Mouse (Mus musculus) left cerebral cortex, adult 18-20 months (tissue): ENCODE data around the gene Lmo3. TPM values are rescaled to one million over a fixed set of nuclear protein-coding genes. Genes with fewer than 3 reads are reported as not detected.

Source experiments
- DNase-seq, 2 experiments: peaks; one replicate each; pipeline ENCODE4 v3.0.0; 2021 to 2022; ENCODE audit warnings: low spot score in 2 of 2, mixed read lengths in 1 of 2
- total RNA-seq, 2 experiments: library from RNA; stranded (reverse); gene quantifications; 2 replicates each; pipeline ENCODE4 v1.2.3; 2021

Gene Lmo3
- total RNA-seq, 2 experiments from 2014 or later: 150 to 157 TPM

- no peak for DNase-seq
Measured at GRCm38 (mm10) chr6:138424514-138425225, 157.1 kb downstream of the Lmo3 start.

GRCm38 (mm10) chr6:138422671-138423321 lies 159.0 kb downstream of the Lmo3 start:
- DNase-seq: peak in 1 of 2 experiments; percentile 60

GRCm38 (mm10) chr6:138421931-138422531 lies 159.7 kb downstream of the Lmo3 start:
- DNase-seq: peak in 1 of 2 experiments; percentile 43

- peak in 1 of 2 experiments; percentile 45 for DNase-seq
Measured at GRCm38 (mm10) chr6:138421191-138421613, 160.6 kb downstream of the Lmo3 start.

- DNase-seq: peak in 1 of 2 experiments; percentile 42
Measured at GRCm38 (mm10) chr6:138420536-138420891, 161.3 kb downstream of the Lmo3 start.

GRCm38 (mm10) chr6:138419871-138420535 lies 161.8 kb downstream of the Lmo3 start:
- DNase-seq: no peak

GRCm38 (mm10) chr6:138412075-138412474 lies 169.7 kb downstream of the Lmo3 start:
- no peak for DNase-seq

- no peak for DNase-seq
Measured at GRCm38 (mm10) chr6:138402031-138402430, 179.7 kb downstream of the Lmo3 start.

GRCm38 (mm10) chr6:138398836-138399235 lies 182.9 kb downstream of the Lmo3 start:
- no peak for DNase-seq

GRCm38 (mm10) chr6:138391085-138391484 lies 190.7 kb downstream of the Lmo3 start:
- no peak for DNase-seq

- no peak for DNase-seq
Measured at GRCm38 (mm10) chr6:138388168-138388936, 193.4 kb downstream of the Lmo3 start.

- DNase-seq: no peak
Measured at GRCm38 (mm10) chr6:138383208-138383607, 198.6 kb downstream of the Lmo3 start.

GRCm38 (mm10) chr6:138371176-138371575 lies 210.6 kb downstream of the Lmo3 start:
- DNase-seq: no peak

- DNase-seq: no peak
Measured at GRCm38 (mm10) chr6:138364111-138364510, 217.7 kb downstream of the Lmo3 start.

- DNase-seq: peak; percentile 4 to 13
Measured at GRCm38 (mm10) chr6:138350587-138351345, 231.0 kb downstream of the Lmo3 start.

- no peak for DNase-seq
Measured at GRCm38 (mm10) chr6:138346558-138346957, 235.2 kb downstream of the Lmo3 start.

- peak; percentile 4 to 18 for DNase-seq
Measured at GRCm38 (mm10) chr6:138335858-138336257, 245.9 kb downstream of the Lmo3 start.

GRCm38 (mm10) chr6:138333991-138334390 lies 247.8 kb downstream of the Lmo3 start:
- no peak for DNase-seq

- no peak for DNase-seq
Measured at GRCm38 (mm10) chr6:138325744-138326400, 255.9 kb downstream of the Lmo3 start.

GRCm38 (mm10) chr6:138325145-138325544 lies 256.6 kb downstream of the Lmo3 start:
- DNase-seq: no peak
